Mouse (Mus musculus) liver, embryonic 14.5 days (tissue): ENCODE data around the gene Vmn1r149.
"Not testable (repeated sequence)": the region's sequence is repeated elsewhere in the genome, so short reads cannot be mapped to it uniquely, and the experiment has no call there.

ENCODE experiments used
- CTCF ChIP-seq: IDR thresholded peaks from 2 replicates; pipeline ENCODE4 v1.5.1; 2016; ENCODE audit warnings: antibody characterized with exemption, low read depth, control low read depth
- EP300 ChIP-seq: IDR thresholded peaks from 2 replicates; pipeline ENCODE4 v1.6.1; 2016; ENCODE audit warnings: antibody characterized with exemption, low read depth

DNA sequence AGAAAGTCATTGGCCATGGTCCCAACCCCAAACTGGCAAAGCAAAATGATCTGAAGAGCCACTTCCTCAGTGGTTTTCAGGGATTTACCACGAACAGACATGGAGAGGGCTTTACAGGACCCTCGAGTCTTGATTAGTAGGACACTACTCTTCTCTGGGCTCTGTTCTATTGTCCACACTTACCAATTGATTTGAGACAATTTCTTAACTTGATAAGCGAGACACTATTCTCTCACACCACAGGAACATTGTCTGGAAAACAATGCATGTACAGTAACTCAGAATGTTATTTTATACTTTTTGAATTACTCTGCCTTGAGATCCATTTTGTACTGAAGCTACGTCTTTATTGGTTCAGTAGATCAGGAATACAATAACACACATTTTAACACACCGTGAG is 25.9 kb upstream of the Vmn1r149 start, which contains the start of gene Gm10665:
- not testable (repeated sequence) for TF ChIP-seq CTCF, EP300
